Mouse (Mus musculus) limb, embryonic 12.5 days (tissue): Measurements from ENCODE around the gene Lactbl1. TPM values are rescaled to one million over a fixed set of nuclear protein-coding genes. Genes with fewer than 3 reads are reported as not detected.

Experiments
- ATAC-seq: fragments of 200-750 bp; cut with Nextera tagmentation; 2 replicates; pipeline ENCODE4 v1.8.0; 2017; ENCODE audit warnings: low read depth, moderate TSS enrichment; ENCODE audit not compliant: insufficient number of reproducible peaks, insufficient read depth, low FRiP score, low TSS enrichment
- H3K27ac ChIP-seq: fragments of 300-500 bp; sonication (generic); 2 replicates; pipeline ENCODE4 v1.5.1; 2016; ENCODE audit warnings: mild to moderate bottlenecking, moderate library complexity
- H3K27me3 ChIP-seq: fragments of 300-500 bp; sonication (generic); 2 replicates; pipeline ENCODE4 v1.6.1; 2016; ENCODE audit warnings: mild to moderate bottlenecking, moderate library complexity
- H3K36me3 ChIP-seq: fragments of 300-500 bp; sonication (generic); 2 replicates; pipeline ENCODE4 v1.6.1; 2016; ENCODE audit warnings: mild to moderate bottlenecking, moderate library complexity
- H3K4me1 ChIP-seq: fragments of 300-500 bp; sonication (generic); replicated peaks from 2 replicates; pipeline ENCODE4 v1.6.1; 2016
- H3K4me2 ChIP-seq: fragments of 300-500 bp; sonication (generic); 2 replicates; pipeline ENCODE4 v1.6.1; 2016; ENCODE audit warnings: mild to moderate bottlenecking, moderate library complexity
- H3K4me3 ChIP-seq: fragments of 300-500 bp; sonication (generic); replicated peaks from 2 replicates; pipeline ENCODE4 v1.5.1; 2016; ENCODE audit warnings: mild to moderate bottlenecking
- H3K9ac ChIP-seq: fragments of 300-500 bp; sonication (generic); replicated peaks from 2 replicates; pipeline ENCODE4 v1.6.1; 2016; ENCODE audit warnings: mild to moderate bottlenecking, moderate library complexity
- H3K9me3 ChIP-seq: fragments of 300-500 bp; sonication (generic); 2 replicates; pipeline ENCODE4 v1.6.1; 2016; ENCODE audit warnings: mild to moderate bottlenecking, moderate library complexity
- WGBS: fragments of 180-500 bp; shearing (Covaris S2); methylation state at CpG from one replicate; pipeline ENCODE4 v1.1.7; 2016; 5-methylcytosine and 5-hydroxymethylcytosine counted together
- polyA plus RNA-seq: library from polyadenylated mRNA; unstranded; fragments of >200 nt; fragmentation: Nextera tagmentation; extraction: Ambion mirVana; gene quantifications from 2 replicates; pipeline ENCODE4 v1.2.1, GENCODE M21; 2016

The Lactbl1 gene
- polyA plus RNA-seq, 1 experiment from 2014 or later = not detected

DNA sequence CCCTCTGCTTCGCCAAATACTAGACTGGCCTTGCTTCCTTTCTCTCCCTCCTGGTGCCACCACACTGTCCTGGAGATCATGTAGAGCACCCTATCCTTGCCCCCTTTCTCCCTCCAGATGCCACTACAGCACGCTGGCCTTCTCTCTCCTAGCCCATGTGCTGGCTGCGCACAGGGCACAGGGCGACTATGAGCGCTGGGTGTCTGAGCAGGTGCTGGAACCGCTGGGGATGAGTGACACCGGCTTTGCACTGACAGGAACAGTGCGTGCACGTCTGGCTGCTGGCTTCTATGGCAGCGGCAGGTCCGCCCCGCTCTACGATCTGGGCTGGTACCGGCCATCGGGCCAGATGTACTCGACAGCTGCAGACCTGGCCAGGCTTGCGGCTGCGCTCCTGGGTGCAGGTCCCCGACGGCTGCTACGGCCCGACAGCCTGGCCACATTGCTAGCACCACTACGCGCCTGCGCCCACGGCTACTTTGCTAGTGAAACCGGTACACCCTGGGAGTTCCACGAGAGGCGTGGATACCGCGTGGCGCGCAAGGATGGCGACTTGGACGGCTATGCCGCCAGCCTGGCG is 14.7 kb downstream of the Lactbl1 start:
- Histone ChIP-seq H3K4me1 (peaks cover 14% of the 10 kb centered on the region), H3K9ac (peak overlapping the region; percentile 62), H3K27me3 (peaks cover 60% of the 10 kb centered on the region), H3K36me3 (no peaks in the 10 kb centered on the region), H3K4me2 (peak overlapping the region; percentile 90), H3K4me3 (peak overlapping the region; percentile 60), H3K9me3 (peaks cover 6% of the 10 kb centered on the region; the same call in 1 of the 2 replicates), H3K27ac (no peak overlapping the region)
- 17% methylated on average over 37 of the region's 37 CpGs for WGBS
- peak; percentile 42; the same call in 1 of the 2 replicates for ATAC-seq

DNA sequence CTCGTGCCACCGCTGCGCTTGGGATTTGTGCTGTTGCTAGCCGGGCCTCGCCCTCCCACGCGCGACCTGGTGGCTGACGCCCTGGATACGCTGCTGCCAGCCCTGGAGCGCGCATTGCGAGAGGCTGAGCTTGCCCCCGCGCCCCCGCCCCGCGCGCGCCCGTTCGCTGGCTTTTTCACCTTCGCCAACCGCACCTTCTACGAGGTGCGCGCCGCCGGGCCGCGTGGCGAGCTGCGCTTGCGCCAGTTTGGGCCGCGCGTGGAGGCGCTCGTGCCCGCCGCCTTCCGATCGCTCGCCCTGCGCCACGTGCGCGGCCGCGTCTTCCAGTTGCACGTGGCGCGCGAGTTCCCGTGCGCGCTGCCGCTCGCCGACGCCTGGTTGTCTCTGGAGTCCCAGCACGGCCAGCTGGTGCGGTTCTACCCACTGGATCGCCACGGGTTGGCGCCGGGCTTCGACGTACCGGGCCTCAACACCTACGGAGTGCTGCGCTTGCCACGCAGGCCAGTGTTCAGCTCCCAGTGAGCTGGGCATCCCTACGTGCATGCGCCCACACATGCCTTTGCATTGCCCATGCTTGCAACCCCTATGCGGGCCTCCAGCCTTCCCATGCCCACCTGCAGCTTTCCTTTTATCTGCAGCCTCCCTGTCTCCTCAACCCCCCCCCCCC is 15.3 kb downstream of the Lactbl1 start:
- Histone ChIP-seq H3K9ac (peak overlapping the region; percentile 62), H3K9me3 (peaks cover 6% of the 10 kb centered on the region; the same call in 1 of the 2 replicates), H3K4me3 (peak overlapping the region; percentile 60), H3K4me2 (peak overlapping the region; percentile 90), H3K27me3 (peaks cover 59% of the 10 kb centered on the region), H3K27ac (no peak overlapping the region), H3K4me1 (peaks cover 14% of the 10 kb centered on the region), H3K36me3 (no peaks in the 10 kb centered on the region)
- WGBS = 3% methylated on average over 76 of the region's 76 CpGs
- ATAC-seq = no peak

DNA sequence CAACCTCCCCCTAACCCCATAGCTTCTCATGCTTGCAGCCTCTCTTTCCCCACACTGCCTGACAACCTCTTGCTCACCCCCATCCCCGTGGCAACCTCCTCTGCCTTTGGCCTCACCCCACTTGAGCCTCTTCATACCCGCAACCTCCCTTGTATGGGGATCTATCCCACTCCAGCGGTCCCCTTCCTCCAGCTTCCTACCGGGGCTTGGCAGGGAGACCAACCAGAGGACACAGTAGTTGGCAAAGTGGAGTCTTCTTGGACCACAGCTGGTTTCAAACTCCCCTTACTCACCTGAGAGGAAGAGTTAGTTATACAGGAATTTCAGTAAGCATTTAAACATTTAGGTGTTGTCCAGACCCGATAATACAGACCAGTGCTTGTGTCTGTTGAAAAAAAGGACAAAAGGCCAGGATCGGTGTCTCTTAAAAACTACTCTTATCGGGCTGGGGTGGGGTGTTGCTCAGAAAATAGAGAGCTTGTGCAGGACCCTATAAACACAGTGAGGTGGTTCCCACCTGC is 15.9 kb downstream of the Lactbl1 start:
- Histone ChIP-seq H3K27ac (no peak overlapping the region), H3K4me3 (peak overlapping the region; percentile 60), H3K9me3 (peaks cover 6% of the 10 kb centered on the region; the same call in 1 of the 2 replicates), H3K36me3 (no peaks in the 10 kb centered on the region), H3K4me2 (peak overlapping the region; percentile 90), H3K4me1 (peaks cover 14% of the 10 kb centered on the region), H3K9ac (peak overlapping the region; percentile 62; the same call in 1 of the 2 replicates), H3K27me3 (peaks cover 56% of the 10 kb centered on the region)
- WGBS = 34% methylated on average over 7 of the region's 7 CpGs
- no peak for ATAC-seq

DNA sequence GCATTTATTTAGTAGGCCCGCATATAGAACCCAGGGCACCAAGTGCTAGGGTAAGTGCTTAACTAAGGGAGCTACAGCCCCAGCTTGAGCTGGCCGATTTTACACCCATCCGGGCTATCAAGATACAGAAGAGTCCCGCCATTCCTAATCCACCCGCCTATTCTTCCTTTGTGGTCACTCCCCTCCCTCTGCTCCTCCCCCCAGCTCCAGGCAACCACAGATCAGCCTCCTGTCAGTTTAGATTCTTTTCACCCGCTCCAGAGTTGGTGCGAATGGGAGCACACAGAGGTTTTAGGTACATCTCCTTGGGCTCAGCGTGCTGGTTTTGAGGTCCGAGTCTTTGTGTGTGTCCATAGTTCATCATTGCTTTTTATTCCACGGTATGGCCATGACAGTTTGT is 16.5 kb downstream of the Lactbl1 start:
- 15% methylated on average over 10 of the region's 10 CpGs for WGBS
- Histone ChIP-seq H3K27ac (no peak overlapping the region), H3K4me1 (peaks cover 14% of the 10 kb centered on the region), H3K9me3 (peaks cover 5% of the 10 kb centered on the region; the same call in 1 of the 2 replicates), H3K36me3 (no peaks in the 10 kb centered on the region), H3K27me3 (peaks cover 56% of the 10 kb centered on the region), H3K4me2 (no peak overlapping the region), H3K4me3 (no peak overlapping the region), H3K9ac (0 out of 2 replicates have a peak overlapping the region, but pooled peaks have one; percentile 18)
- no peak for ATAC-seq

DNA sequence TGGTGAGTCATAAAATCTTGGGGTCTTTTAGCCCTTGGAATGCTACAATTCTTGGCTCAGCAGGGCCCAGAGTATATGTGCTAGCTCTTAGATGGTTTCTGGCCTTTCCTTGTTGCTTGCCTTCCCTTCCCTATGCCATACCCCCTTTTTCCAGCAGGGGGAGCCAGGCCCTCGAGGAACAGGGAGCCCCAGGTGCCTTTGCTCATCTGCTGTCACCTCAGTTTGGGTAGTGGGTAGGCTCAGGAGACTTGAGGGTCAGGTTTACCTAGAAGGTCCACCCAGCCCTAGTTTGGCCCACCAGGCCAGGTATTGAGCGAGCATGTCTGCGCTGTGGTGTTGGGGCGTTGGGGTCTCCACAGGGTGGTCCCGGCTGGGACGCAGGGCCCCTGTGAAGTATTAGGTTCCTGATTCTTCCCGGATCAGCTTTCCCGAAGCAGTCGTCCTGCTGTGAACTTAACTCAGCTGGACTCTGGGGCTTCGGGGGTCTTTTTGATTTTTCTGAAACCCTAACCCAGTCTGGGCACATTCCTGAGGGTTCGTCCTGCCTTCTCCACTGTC is 26.6 kb downstream of the Lactbl1 start:
- WGBS = 13% methylated on average over 11 of the region's 11 CpGs
- Histone ChIP-seq H3K9ac (no peak overlapping the region), H3K4me1 (peaks cover 15% of the 10 kb centered on the region), H3K27me3 (0 out of 2 replicates have a peak, but pooled peaks cover 4% of the 10 kb centered on the region), H3K4me2 (peak overlapping the region; percentile 39), H3K4me3 (no peak overlapping the region), H3K27ac (no peak overlapping the region), H3K9me3 (peaks cover 11% of the 10 kb centered on the region; the same call in 1 of the 2 replicates), H3K36me3 (peaks cover 6% of the 10 kb centered on the region; the same call in 1 of the 2 replicates)
- ATAC-seq = no peak

DNA sequence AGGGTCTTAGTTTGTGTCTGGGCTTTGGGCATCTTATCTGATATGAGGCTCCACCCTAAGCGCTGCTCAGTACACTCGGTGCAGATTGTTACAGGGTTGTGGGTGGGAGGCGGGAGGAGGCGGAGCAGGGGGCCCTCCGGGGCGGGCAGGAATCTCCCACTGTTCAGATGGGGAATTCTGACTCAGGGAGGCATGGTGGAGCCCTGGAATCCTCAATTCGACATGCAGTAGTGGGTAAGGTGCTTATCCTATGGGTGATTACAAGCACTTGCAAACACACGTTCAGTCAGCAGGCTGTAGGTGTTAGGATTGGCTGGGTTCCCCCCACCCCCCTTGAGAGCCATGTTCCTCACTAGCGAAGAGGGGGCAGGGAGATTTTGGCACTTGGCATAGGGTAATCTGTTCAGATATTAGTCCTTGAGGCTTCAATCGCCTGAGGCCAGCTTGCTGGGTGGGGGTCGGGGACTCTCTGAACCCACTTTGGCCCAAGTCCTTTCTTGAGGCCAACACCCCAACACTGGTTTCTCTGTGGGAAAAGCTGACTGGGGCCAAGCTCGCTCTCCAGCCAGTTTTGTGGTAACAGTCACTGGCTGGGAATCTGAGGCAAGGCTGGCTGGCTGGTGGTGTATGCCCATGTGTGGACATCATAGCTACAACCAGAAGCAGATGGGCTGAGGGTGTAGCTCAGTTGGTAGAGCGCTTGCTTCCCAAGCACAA is 27.2 kb downstream of the Lactbl1 start:
- peaks cover 15% of the 10 kb centered on the region for H3K4me1 ChIP-seq
- H3K9me3 ChIP-seq = peaks cover 5% of the 10 kb centered on the region; the same call in 1 of the 2 replicates
- no peak overlapping the region for H3K9ac ChIP-seq
- no peak overlapping the region for H3K4me3 ChIP-seq
- 0 out of 2 replicates have a peak, but pooled peaks cover 4% of the 10 kb centered on the region for H3K27me3 ChIP-seq
- 38% methylated on average over 13 of the region's 13 CpGs for WGBS
- peak overlapping the region; percentile 39 for H3K4me2 ChIP-seq
- peaks cover 10% of the 10 kb centered on the region for H3K36me3 ChIP-seq
- ATAC-seq = no peak
- H3K27ac ChIP-seq = no peak overlapping the region

DNA sequence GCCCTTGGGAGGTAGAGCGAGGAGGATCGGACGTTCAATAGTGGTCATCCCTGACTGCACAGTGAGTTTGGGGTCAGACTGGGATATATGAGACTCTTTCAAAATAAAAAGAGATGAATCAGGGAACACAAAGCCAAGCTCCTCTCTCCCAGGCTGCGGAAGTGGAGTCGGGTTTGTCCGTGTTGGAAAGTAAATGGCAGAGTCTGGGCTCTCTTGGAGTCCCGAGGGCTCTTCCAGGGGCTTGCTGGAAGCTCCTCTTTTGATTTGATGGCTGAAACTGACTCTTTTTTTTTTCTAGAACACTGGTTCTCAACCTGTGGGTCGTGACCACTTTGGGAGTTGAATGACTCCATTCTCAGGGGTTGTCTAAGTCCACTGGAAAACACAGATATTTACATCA is 27.8 kb downstream of the Lactbl1 start:
- 0 out of 2 replicates have a peak, but pooled peaks cover 4% of the 10 kb centered on the region for H3K27me3 ChIP-seq
- ATAC-seq = no peak
- H3K27ac ChIP-seq = no peak overlapping the region
- no peak overlapping the region for H3K9ac ChIP-seq
- H3K4me2 ChIP-seq = no peak overlapping the region
- WGBS = 81% methylated on average over 8 of the region's 8 CpGs
- peaks cover 16% of the 10 kb centered on the region for H3K36me3 ChIP-seq
- H3K9me3 ChIP-seq = peaks cover 5% of the 10 kb centered on the region; the same call in 1 of the 2 replicates
- H3K4me3 ChIP-seq = no peak overlapping the region
- H3K4me1 ChIP-seq = peaks cover 15% of the 10 kb centered on the region

DNA sequence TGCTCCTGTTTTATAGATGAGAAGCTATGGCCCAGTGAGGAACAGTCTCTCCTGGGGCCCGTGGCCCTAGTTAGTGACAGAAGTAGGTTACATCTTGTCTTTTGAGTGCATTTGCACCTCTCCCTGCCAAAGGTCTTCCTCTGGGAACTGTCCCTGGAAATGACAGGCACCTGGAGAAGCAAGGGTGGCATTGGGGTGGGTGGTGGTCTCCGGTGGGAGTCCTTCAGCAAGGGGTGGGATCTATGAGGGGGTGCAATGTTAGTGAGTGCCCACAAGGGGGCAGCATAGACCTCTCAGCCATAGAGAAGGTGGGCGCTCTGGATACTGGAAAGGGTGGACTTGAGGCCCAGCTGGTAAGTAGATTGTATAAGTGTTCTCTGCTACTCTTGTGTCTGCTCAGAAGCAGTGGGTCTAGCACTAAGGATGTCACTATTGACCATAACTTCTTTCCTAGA is 29.0 kb downstream of the Lactbl1 start:
- Histone ChIP-seq H3K9me3 (peaks cover 5% of the 10 kb centered on the region; the same call in 1 of the 2 replicates), H3K4me2 (no peak overlapping the region), H3K4me3 (no peak overlapping the region), H3K4me1 (peaks cover 15% of the 10 kb centered on the region), H3K27me3 (0 out of 2 replicates have a peak, but pooled peaks cover 4% of the 10 kb centered on the region), H3K9ac (no peak overlapping the region), H3K36me3 (peaks cover 26% of the 10 kb centered on the region), H3K27ac (no peak overlapping the region)
- WGBS = 70% methylated on average over 3 of the region's 3 CpGs
- no peak for ATAC-seq

DNA sequence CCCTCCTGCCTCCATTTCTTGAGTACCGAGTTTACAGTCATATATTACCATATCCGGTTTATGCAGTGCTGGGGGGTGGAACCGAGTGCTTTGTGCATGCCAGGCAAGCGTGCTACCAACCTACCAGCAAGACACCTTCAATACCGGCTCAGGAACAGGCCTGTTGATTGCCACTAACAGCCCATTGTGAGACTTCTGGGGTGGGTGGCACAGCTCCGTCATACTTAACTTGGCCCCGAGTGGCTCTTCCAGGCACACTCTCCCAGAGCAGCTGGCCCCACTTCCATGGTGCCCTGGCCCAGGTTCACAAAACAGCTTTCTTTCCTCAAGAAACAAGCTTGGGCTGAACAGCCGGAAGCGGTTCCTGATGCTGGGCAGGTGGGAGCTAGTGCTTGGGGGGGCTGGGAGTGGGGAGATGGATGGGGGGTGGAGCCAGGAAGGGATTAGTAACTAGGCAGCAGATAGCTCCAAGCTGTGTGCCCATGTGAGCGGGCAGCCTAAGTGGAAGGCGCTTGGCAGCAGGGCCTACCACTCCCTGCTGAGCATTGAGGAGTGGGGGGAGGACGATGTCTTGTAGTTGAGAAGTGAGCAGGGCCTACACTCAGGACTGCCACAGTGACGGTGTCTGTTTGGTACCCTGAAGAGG is 29.6 kb downstream of the Lactbl1 start:
- Histone ChIP-seq H3K27ac (no peak overlapping the region), H3K4me2 (no peak overlapping the region), H3K9me3 (peaks cover 2% of the 10 kb centered on the region; the same call in 1 of the 2 replicates), H3K4me1 (peaks cover 15% of the 10 kb centered on the region), H3K27me3 (0 out of 2 replicates have a peak, but pooled peaks cover 4% of the 10 kb centered on the region), H3K9ac (no peak overlapping the region), H3K4me3 (no peak overlapping the region), H3K36me3 (peaks cover 33% of the 10 kb centered on the region)
- whole genome bisulfite sequencing = 80% methylated on average over 13 of the region's 13 CpGs
- no peak for ATAC-seq

DNA sequence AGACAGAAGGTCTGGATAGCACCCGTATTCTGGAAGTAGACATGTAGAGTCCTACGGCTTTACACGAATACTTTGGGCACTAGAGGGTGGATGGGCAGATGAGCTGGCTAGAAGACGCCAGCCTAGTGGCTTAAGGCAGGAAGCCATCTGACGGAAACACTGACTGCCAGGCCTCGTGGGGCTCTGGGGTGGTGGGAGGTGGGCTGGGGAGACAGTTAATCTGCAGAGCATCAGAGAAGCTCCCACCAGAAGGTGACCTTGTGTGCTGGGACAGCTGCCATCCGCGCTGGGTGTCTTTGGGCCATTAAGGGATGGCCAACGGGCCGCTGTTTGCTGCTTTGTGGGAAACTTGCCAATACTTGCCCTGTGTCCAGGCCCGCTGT is 30.1 kb downstream of the Lactbl1 start:
- H3K4me3 ChIP-seq = no peak overlapping the region
- WGBS = 82% methylated on average over 11 of the region's 11 CpGs
- H3K36me3 ChIP-seq = peaks cover 38% of the 10 kb centered on the region
- H3K4me2 ChIP-seq = no peak overlapping the region
- no peak overlapping the region for H3K9ac ChIP-seq
- H3K4me1 ChIP-seq = peaks cover 15% of the 10 kb centered on the region
- no peak for ATAC-seq
- H3K27me3 ChIP-seq = 0 out of 2 replicates have a peak, but pooled peaks cover 4% of the 10 kb centered on the region
- H3K9me3 ChIP-seq = no peaks in the 10 kb centered on the region
- no peak overlapping the region for H3K27ac ChIP-seq
